Mouse (Mus musculus): ENCODE results near the gene Slc44a3. TPM values are rescaled to one million over a fixed set of nuclear protein-coding genes. Genes with fewer than 3 reads are reported as not detected.

The Slc44a3 gene
- polyA plus RNA-seq, 1 experiment from 2014 or later, result 15.2 TPM

GRCm38 (mm10) chr3:121435296-121435695 lies 96.9 kb downstream of the Slc44a3 start:
- 68% methylated on average over 5 of the region's 5 CpGs for WGBS (ENCODE audit: insufficient replicate concordance)
- H3K9me3 ChIP-seq (ENCODE audit: low read length), result no peaks in the 10 kb centered on the region
- no peak overlapping the region for H3K27ac ChIP-seq (ENCODE audit: low read depth)
- 0 out of 2 replicates have a peak, but pooled peaks cover 4% of the 10 kb centered on the region for H3K36me3 ChIP-seq (replicated peaks; ENCODE audit: insufficient read depth, low read length)
- no peak for DNase-seq
- no peak for TF ChIP-seq CTCF (IDR thresholded peaks at IDR 0.05; ENCODE audit: low read depth)
- TF ChIP-seq EP300 (IDR thresholded peaks at IDR 0.05; ENCODE audit: low read depth), result no peak
- no peak for ATAC-seq
- no peak overlapping the region for H3K9ac ChIP-seq (replicated peaks)
- no peak overlapping the region for H3K4me3 ChIP-seq (ENCODE audit: low read depth, low read length)
- no peaks in the 10 kb centered on the region for H3K27me3 ChIP-seq (ENCODE audit: insufficient read depth, low read length)
- peaks cover 57% of the 10 kb centered on the region for H3K4me1 ChIP-seq (ENCODE audit: insufficient read depth)
- H3K4me2 ChIP-seq (ENCODE audit: low read depth, low read length), result no peak overlapping the region

GRCm38 (mm10) chr3:121433968-121434533 lies 98.2 kb downstream of the Slc44a3 start:
- no peak overlapping the region for H3K9ac ChIP-seq (replicated peaks)
- no peak for ATAC-seq

DNA sequence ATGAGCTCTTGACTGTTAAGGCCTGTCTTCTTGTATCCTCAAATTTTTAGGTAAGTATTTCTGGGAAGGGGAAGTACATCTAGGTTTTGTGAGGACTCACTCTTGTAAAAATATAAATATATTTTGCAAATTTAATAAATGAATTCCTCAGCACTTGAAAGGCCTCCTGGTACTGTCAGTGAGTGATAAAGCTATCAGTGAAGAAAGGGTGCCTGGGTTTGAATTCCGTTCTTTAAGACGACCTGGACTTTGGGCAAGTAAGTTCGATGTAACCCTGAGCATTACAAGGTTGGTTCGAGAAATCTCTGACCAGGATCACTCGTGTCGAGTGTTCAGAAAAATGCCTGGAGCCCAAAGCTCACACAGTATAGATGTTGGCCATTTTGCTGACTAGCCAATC lies 98.8 kb downstream of the Slc44a3 start:
- Histone ChIP-seq H3K4me2 (ENCODE audit: low read depth, low read length) (no peak overlapping the region), H3K9ac (replicated peaks) (no peak overlapping the region), H3K4me3 (ENCODE audit: low read depth, low read length) (no peak overlapping the region), H3K27ac (ENCODE audit: low read depth) (no peak overlapping the region), H3K4me1 (ENCODE audit: insufficient read depth) (peaks cover 46% of the 10 kb centered on the region), H3K9me3 (ENCODE audit: low read length) (no peaks in the 10 kb centered on the region), H3K36me3 (replicated peaks; ENCODE audit: insufficient read depth, low read length) (0 out of 2 replicates have a peak, but pooled peaks cover 4% of the 10 kb centered on the region), H3K27me3 (ENCODE audit: insufficient read depth, low read length) (no peaks in the 10 kb centered on the region)
- WGBS (ENCODE audit: insufficient replicate concordance), result 60% methylated on average over 6 of the region's 6 CpGs
- ATAC-seq (no peak), DNase-seq (no peak)
- no peak for TF ChIP-seq EP300 (IDR thresholded peaks at IDR 0.05; ENCODE audit: low read depth)

More at GRCm38 (mm10) chr3:121433968-121434533, 98.2 kb downstream of the Slc44a3 start:
- Histone ChIP-seq H3K4me2 (ENCODE audit: low read depth, low read length) (no peak overlapping the region), H3K27me3 (ENCODE audit: insufficient read depth, low read length) (no peaks in the 10 kb centered on the region), H3K36me3 (replicated peaks; ENCODE audit: insufficient read depth, low read length) (0 out of 2 replicates have a peak, but pooled peaks cover 4% of the 10 kb centered on the region), H3K9me3 (ENCODE audit: low read length) (no peaks in the 10 kb centered on the region), H3K27ac (ENCODE audit: low read depth) (0 out of 2 replicates have a peak overlapping the region, but pooled peaks have one; percentile 13), H3K4me1 (ENCODE audit: insufficient read depth) (peaks cover 47% of the 10 kb centered on the region), H3K4me3 (ENCODE audit: low read depth, low read length) (no peak overlapping the region)
- no peak for DNase-seq
- WGBS (ENCODE audit: insufficient replicate concordance), result 65% methylated on average over 8 of the region's 8 CpGs
- no peak for TF ChIP-seq EP300 (IDR thresholded peaks at IDR 0.05; ENCODE audit: low read depth)
- TF ChIP-seq CTCF (IDR thresholded peaks at IDR 0.05; ENCODE audit: low read depth), result no peak

GRCm38 (mm10) chr3:121430289-121430936 lies 101.8 kb downstream of the Slc44a3 start:
- Histone ChIP-seq H3K4me3 (ENCODE audit: low read depth, low read length) (no peak overlapping the region), H3K36me3 (replicated peaks; ENCODE audit: insufficient read depth, low read length) (no peaks in the 10 kb centered on the region), H3K27me3 (ENCODE audit: insufficient read depth, low read length) (no peaks in the 10 kb centered on the region), H3K9ac (replicated peaks) (no peak overlapping the region), H3K9me3 (ENCODE audit: low read length) (no peaks in the 10 kb centered on the region), H3K27ac (ENCODE audit: low read depth) (no peak overlapping the region), H3K4me1 (ENCODE audit: insufficient read depth) (peaks cover 28% of the 10 kb centered on the region), H3K4me2 (ENCODE audit: low read depth, low read length) (no peak overlapping the region)
- WGBS (ENCODE audit: insufficient replicate concordance), result 67% methylated on average over 7 of the region's 7 CpGs
- TF ChIP-seq CTCF (IDR thresholded peaks at IDR 0.05; ENCODE audit: low read depth) (no peak), EP300 (IDR thresholded peaks at IDR 0.05; ENCODE audit: low read depth) (no peak)
- no peak for ATAC-seq
- no peak for DNase-seq

DNA sequence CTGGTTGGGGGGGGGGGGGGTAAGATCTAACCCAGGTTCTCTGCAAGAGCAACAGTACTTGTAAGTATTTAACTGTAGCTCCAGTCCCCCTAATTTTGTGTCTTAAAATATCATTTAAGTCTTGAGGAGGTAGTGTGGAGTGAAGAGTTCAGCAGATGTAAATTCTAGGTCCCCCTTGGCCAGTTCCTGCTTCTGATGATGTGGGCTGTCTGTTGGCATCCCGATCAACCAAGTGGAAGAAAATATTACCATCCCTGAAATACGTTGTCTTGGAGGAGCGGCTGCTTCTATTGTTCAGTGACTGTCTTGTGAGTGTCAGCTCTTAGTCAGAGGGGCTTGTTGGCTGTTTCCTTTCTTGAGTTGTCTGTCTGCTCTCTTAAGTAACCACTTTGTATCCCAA lies 102.7 kb downstream of the Slc44a3 start:
- Histone ChIP-seq H3K4me3 (ENCODE audit: low read depth, low read length) (no peak overlapping the region), H3K4me2 (ENCODE audit: low read depth, low read length) (peak overlapping the region; percentile 78; the same call in 1 of the 2 replicates), H3K27me3 (ENCODE audit: insufficient read depth, low read length) (no peaks in the 10 kb centered on the region), H3K27ac (ENCODE audit: low read depth) (no peak overlapping the region), H3K36me3 (replicated peaks; ENCODE audit: insufficient read depth, low read length) (no peaks in the 10 kb centered on the region), H3K9me3 (ENCODE audit: low read length) (no peaks in the 10 kb centered on the region), H3K4me1 (ENCODE audit: insufficient read depth) (peaks cover 19% of the 10 kb centered on the region), H3K9ac (replicated peaks) (no peak overlapping the region)
- DNase-seq (no peak), ATAC-seq (no peak)
- TF ChIP-seq CTCF (IDR thresholded peaks at IDR 0.05; ENCODE audit: low read depth) (no peak), EP300 (IDR thresholded peaks at IDR 0.05; ENCODE audit: low read depth) (no peak)
- WGBS (ENCODE audit: insufficient replicate concordance), result 73% methylated on average over 3 of the region's 3 CpGs

DNA sequence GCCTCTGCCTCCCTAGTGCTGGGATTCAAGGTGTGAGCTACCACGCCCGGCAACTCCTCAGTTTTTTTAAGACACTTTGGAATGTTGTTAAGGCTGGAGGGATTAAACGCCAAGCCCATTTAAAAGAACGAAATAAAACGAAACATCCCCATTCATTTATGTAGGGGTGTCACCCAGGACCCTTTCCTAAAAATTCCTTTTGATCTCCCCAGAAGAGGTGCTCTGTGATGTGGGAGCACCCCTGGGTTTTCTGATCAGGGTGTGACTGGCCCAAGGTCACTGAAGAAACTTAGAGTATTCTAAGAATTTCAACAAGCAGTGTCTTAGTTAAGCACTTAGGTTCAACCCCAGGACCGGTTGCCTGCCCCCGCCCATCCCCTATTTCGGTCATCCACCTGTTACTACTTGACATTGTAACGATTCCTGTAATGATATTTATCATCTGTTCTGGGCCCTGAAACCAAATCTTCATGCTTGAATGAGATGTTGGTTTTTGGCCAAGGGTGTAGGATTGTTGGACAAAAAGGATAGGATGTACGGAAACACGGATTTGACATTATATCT lies 103.4 kb downstream of the Slc44a3 start:
- peak overlapping the region; percentile 57 for H3K4me3 ChIP-seq (ENCODE audit: low read depth, low read length)
- peaks cover 12% of the 10 kb centered on the region for H3K4me1 ChIP-seq (ENCODE audit: insufficient read depth)
- WGBS (ENCODE audit: insufficient replicate concordance), result 65% methylated on average over 11 of the region's 11 CpGs
- TF ChIP-seq EP300 (IDR thresholded peaks at IDR 0.05; ENCODE audit: low read depth) (no peak), CTCF (IDR thresholded peaks at IDR 0.05; ENCODE audit: low read depth) (no peak)
- peak overlapping the region; percentile 78 for H3K4me2 ChIP-seq (ENCODE audit: low read depth, low read length)
- DNase-seq (no peak), ATAC-seq (no peak)
- H3K9me3 ChIP-seq (ENCODE audit: low read length), result no peaks in the 10 kb centered on the region
- H3K27ac ChIP-seq (ENCODE audit: low read depth), result no peak overlapping the region
- H3K9ac ChIP-seq (replicated peaks), result no peak overlapping the region
- no peaks in the 10 kb centered on the region for H3K27me3 ChIP-seq (ENCODE audit: insufficient read depth, low read length)
- no peaks in the 10 kb centered on the region for H3K36me3 ChIP-seq (replicated peaks; ENCODE audit: insufficient read depth, low read length)

Data from liver, postnatal 0 days (tissue).